Comparison of ENCODE assay signal across 8 mouse cellular contexts in genomic region chr3:122466100-122466730, GRCm38 (mm10).
A peak's percentile ranks its signal among the peaks of the same experiment; 100 is the strongest.
DNase-seq lines count a peak whose midpoint lies in the region; ATAC-seq lines count a peak whose summit lies in the region.

No protein-coding gene starts in this region.

- no peaks in the 10 kb centered on the region for H3K27me3 ChIP-seq in forebrain, embryonic 12.5 days
- H3K27me3 ChIP-seq in forebrain, embryonic 16.5 days (replicated peaks; ENCODE audit: control insufficient read depth, insufficient read depth, low read length): no peaks in the 10 kb centered on the region
- H3K27me3 ChIP-seq in neural tube, embryonic 15.5 days (replicated peaks): no peaks in the 10 kb centered on the region
- H3K27me3 ChIP-seq in liver, embryonic 16.5 days (ENCODE audit: control insufficient read depth, insufficient read depth, low read depth, low read length): no peaks in the 10 kb centered on the region
- no peaks in the 10 kb centered on the region for H3K27me3 ChIP-seq in splenic B cell, adult 2 months (ENCODE audit: control insufficient read depth, insufficient read depth, low read length, poor library complexity, severe bottlenecking)

- peak; percentile 19 for ATAC-seq in forebrain, embryonic 12.5 days (ENCODE audit: low FRiP score)
- ATAC-seq in forebrain, embryonic 16.5 days: no peak
- ATAC-seq in neural tube, embryonic 15.5 days (ENCODE audit: low FRiP score): no peak
- ATAC-seq in liver, embryonic 16.5 days (ENCODE audit: low read depth): peak; percentile 17; the same call in 1 of the 2 replicates

- 52% methylated on average over 9 of the region's 9 CpGs for WGBS in forebrain, embryonic 12.5 days
- WGBS in forebrain, embryonic 16.5 days: 48% methylated on average over 9 of the region's 9 CpGs
- WGBS in neural tube, embryonic 15.5 days: 53% methylated on average over 9 of the region's 9 CpGs
- 39% methylated on average over 9 of the region's 9 CpGs for WGBS in liver, embryonic 16.5 days (ENCODE audit: insufficient replicate concordance)

- peak; percentile 39 for DNase-seq in neural tube, embryonic 10.5 days (ENCODE audit: extremely low spot score, low spot score)
- peak; percentile 45 for DNase-seq in cerebellum, adult 11 months
- peak; percentile 39 to 40 for DNase-seq in heart, postnatal 36 days
- DNase-seq in splenic B cell, adult 2 months (ENCODE audit: low read depth, low spot score): peak; percentile 78

- H3K4me1 ChIP-seq in forebrain, embryonic 12.5 days: peaks cover 29% of the 10 kb centered on the region
- H3K4me1 ChIP-seq in forebrain, embryonic 16.5 days (replicated peaks; ENCODE audit: control insufficient read depth, insufficient read depth, low read length): peaks cover 22% of the 10 kb centered on the region
- H3K4me1 ChIP-seq in neural tube, embryonic 15.5 days: peaks cover 28% of the 10 kb centered on the region
- no peaks in the 10 kb centered on the region; the same call in 1 of the 2 replicates for H3K4me1 ChIP-seq in liver, embryonic 16.5 days (ENCODE audit: control insufficient read depth, low read depth, low read length)

- intact Hi-C loops in heart, postnatal 36 days (cut with DNase I): loop anchor here (1.0 to 10.0 kb wide), 3 partner anchors 154 to 581 kb away; no protein-coding TSS in a partner anchor

- H3K27ac ChIP-seq in forebrain, embryonic 12.5 days: no peak overlapping the region
- H3K27ac ChIP-seq in forebrain, embryonic 16.5 days (ENCODE audit: low read length): no peak overlapping the region
- H3K27ac ChIP-seq in neural tube, embryonic 15.5 days (replicated peaks): no peak overlapping the region
- H3K27ac ChIP-seq in liver, embryonic 16.5 days (ENCODE audit: low read length): no peak overlapping the region

- H3K4me3 ChIP-seq in forebrain, embryonic 12.5 days (replicated peaks): no peak overlapping the region
- H3K4me3 ChIP-seq in forebrain, embryonic 16.5 days (replicated peaks; ENCODE audit: low read length): no peak overlapping the region
- H3K4me3 ChIP-seq in neural tube, embryonic 15.5 days (replicated peaks): no peak overlapping the region
- H3K4me3 ChIP-seq in liver, embryonic 16.5 days (ENCODE audit: low read depth, low read length): no peak overlapping the region

- no peaks in the 10 kb centered on the region for H3K36me3 ChIP-seq in forebrain, embryonic 12.5 days (replicated peaks)
- no peaks in the 10 kb centered on the region for H3K36me3 ChIP-seq in forebrain, embryonic 16.5 days (ENCODE audit: control insufficient read depth, insufficient read depth)
- no peaks in the 10 kb centered on the region for H3K36me3 ChIP-seq in neural tube, embryonic 15.5 days
- H3K36me3 ChIP-seq in liver, embryonic 16.5 days (ENCODE audit: control insufficient read depth, insufficient read depth): no peaks in the 10 kb centered on the region
- no peaks in the 10 kb centered on the region; the same call in 1 of the 2 replicates for H3K36me3 ChIP-seq in splenic B cell, adult 2 months (ENCODE audit: control insufficient read depth, insufficient read depth, low read length, poor library complexity, severe bottlenecking)

- no peak overlapping the region for H3K4me2 ChIP-seq in forebrain, embryonic 12.5 days
- H3K4me2 ChIP-seq in forebrain, embryonic 16.5 days (ENCODE audit: low read length): no peak overlapping the region
- H3K4me2 ChIP-seq in neural tube, embryonic 15.5 days: no peak overlapping the region
- no peak overlapping the region for H3K4me2 ChIP-seq in liver, embryonic 16.5 days (ENCODE audit: low read depth, low read length)

- no peak overlapping the region for H3K9ac ChIP-seq in forebrain, embryonic 12.5 days
- H3K9ac ChIP-seq in forebrain, embryonic 16.5 days (replicated peaks; ENCODE audit: low read depth, low read length): no peak overlapping the region
- H3K9ac ChIP-seq in neural tube, embryonic 15.5 days (replicated peaks): no peak overlapping the region
- H3K9ac ChIP-seq in liver, embryonic 16.5 days (ENCODE audit: low read depth, low read length): no peak overlapping the region

- no peaks in the 10 kb centered on the region for H3K9me3 ChIP-seq in forebrain, embryonic 12.5 days
- no peaks in the 10 kb centered on the region for H3K9me3 ChIP-seq in forebrain, embryonic 16.5 days (ENCODE audit: control insufficient read depth, low read length)
- no peaks in the 10 kb centered on the region for H3K9me3 ChIP-seq in neural tube, embryonic 15.5 days (replicated peaks)
- no peaks in the 10 kb centered on the region for H3K9me3 ChIP-seq in liver, embryonic 16.5 days (replicated peaks; ENCODE audit: control insufficient read depth, low read length)

Comparison
In these comparisons a context has a peak if more than half of its experiments do, and no peak if none do; other contexts are left out.
1. ATAC-seq: peak in forebrain, embryonic 12.5 days (single experiment) and liver, embryonic 16.5 days (single experiment); none in forebrain, embryonic 16.5 days (single experiment) and neural tube, embryonic 15.5 days (single experiment).
2. Peak in every context shown above with its lines, with median percentiles within 50 percentile points of each other: DNase-seq.